Mouse (Mus musculus): ENCODE measurements at regions not wholly inside any gene's neighbourhood (a gene's known extent, or its start where the extent isn't known, plus 50 kb on each side); places are given as distances from the start of the nearest gene placed in this dataset.

- DNase-seq (ENCODE audit: low spot score in 2 of 2) = no peak
Measured at GRCm38 (mm10) chr14:25323542-25324484, 135.2 kb upstream of the Zmiz1 start.

DNA sequence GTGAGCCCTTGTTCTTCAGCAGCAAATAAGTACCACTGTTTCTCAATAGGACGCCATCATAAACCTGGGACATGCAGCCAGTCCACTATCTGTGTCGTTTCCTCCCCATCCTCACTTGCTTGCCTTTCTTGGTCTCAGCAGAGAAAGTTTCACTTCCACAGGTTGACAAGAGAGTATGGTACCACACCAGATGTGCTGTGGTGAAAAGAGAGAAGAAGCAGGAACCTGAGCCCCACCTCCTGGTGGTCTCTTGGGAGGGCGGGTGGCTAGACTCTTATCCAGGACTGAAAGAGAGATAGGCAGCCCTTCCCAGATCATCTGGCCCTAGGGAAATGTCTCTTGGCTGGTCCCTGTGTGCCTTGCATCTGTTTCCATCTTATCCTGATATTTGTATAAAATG lies 133.1 kb upstream of the Zmiz1 start:
- intact Hi-C loops (cut with DNase I) = no loop called here

More at GRCm38 (mm10) chr14:25323542-25324484, 135.2 kb upstream of the Zmiz1 start:
- intact Hi-C loops (cut with DNase I) = no loop called here

DNA sequence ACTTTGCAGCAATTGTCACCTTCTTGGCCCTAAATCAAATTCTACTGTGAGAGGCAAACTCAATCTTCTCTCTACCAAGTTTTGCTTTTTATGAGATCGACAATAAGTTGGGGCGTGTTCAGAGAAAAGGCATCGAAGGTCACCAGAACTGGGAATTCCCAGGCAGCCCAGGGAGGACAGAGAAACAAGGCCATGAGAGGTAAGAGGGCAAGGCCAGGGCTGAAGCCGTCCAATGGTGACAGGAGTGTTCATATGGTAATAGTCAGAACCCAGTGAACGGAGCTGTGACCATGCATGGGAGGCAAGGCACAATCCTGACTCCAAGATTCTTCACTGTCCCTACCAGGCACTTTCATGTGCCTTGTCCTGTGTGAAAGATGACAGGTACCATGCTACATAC lies 130.8 kb upstream of the Zmiz1 start:
- intact Hi-C loops (cut with DNase I) = no loop called here
- no peak for DNase-seq (ENCODE audit: low spot score in 2 of 2)

More for the DNA sequence above, 133.1 kb upstream of the Zmiz1 start:
- DNase-seq (ENCODE audit: low spot score in 2 of 2) = no peak

DNA sequence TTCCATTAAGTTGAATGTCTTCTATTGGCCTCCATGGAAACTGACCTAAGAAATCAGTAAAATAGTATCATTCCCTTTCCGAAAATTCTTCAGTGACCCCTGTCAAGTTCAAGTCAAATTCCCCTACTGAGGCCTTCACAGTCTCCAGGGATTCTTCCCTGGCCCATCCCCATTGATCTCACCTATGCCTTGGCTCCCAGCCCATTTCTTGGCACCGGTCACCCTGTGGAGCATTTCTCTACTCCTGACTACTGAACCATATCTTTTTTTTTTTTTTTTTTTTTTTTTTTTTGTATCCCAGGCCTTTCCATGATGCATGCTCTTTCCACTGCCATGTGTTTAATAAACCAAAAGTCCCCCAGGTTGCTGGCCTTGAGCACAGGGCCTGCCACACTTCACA lies 124.8 kb upstream of the Zmiz1 start:
- DNase-seq (ENCODE audit: low spot score in 2 of 2) = no peak
- intact Hi-C loops (cut with DNase I) = no loop called here

GRCm38 (mm10) chr14:25336875-25337274 lies 122.1 kb upstream of the Zmiz1 start:
- DNase-seq (ENCODE audit: low spot score in 2 of 2) = no peak
- intact Hi-C loops (cut with DNase I) = no loop called here

DNA sequence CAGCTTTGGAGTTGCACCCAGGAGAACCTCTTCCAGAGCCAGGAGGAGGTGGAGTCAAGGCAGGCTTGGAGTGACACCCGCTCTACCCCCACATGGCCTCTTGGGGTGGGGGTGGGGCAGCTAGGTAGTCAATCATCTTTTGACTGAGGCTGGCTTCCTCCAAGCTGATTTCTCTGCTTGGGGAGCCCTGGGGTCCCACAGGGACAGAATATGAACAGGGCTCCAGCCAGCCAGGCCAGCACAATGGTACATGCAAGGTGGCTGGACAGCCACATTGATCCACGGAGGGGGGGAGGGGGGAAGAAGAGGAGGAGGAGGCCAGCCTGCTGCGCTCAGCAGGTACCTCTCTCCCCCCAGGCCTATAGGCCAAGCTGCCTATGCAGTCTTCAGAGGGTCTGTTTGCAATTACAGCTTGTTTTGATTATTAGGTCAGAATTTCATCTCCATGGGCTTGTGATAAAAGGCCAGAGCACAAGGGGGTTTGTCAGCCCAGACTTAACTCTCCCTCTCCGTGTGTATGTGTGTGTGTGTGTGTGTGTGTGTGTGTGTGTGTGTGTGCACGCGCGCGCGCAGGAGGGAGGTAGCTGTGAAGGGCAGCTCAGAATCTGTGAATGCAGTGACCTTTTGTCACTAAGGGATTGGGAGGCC lies 120.5 kb upstream of the Zmiz1 start:
- intact Hi-C loops (cut with DNase I) = no loop called here
- no peak for DNase-seq (ENCODE audit: low spot score in 2 of 2)

DNA sequence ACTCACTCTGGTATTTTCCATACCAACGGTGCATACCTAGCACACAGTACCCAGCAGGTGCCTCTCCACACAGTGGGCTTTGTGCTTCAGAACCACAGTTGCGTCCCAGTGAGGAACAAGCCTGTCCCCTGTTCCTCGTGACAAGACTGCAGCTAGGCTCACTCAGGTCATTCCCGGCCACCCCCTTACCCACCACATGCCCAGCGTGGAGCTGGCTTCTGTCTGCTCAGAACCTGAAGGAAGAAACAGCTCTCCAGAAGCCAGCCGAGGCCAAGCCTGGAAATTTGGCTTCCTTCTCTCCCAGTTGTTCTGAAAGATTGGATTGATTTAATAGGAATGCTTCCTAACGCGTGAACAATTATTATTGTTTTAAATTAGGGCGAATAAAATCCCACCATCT lies 118.1 kb upstream of the Zmiz1 start:
- DNase-seq (ENCODE audit: low spot score in 2 of 2) = no peak
- intact Hi-C loops (cut with DNase I) = no loop called here

GRCm38 (mm10) chr14:25341848-25342427 lies 117.0 kb upstream of the Zmiz1 start:
- no peak for DNase-seq (ENCODE audit: low spot score in 2 of 2)
- intact Hi-C loops (cut with DNase I) = no loop called here

GRCm38 (mm10) chr14:25342865-25343565 lies 116.0 kb upstream of the Zmiz1 start:
- no peak for DNase-seq (ENCODE audit: low spot score in 2 of 2)
- intact Hi-C loops (cut with DNase I) = no loop called here

- intact Hi-C loops (cut with DNase I) = no loop called here
- DNase-seq (ENCODE audit: low spot score in 2 of 2) = no peak
Measured at GRCm38 (mm10) chr14:25345995-25346394, 113.0 kb upstream of the Zmiz1 start.

DNA sequence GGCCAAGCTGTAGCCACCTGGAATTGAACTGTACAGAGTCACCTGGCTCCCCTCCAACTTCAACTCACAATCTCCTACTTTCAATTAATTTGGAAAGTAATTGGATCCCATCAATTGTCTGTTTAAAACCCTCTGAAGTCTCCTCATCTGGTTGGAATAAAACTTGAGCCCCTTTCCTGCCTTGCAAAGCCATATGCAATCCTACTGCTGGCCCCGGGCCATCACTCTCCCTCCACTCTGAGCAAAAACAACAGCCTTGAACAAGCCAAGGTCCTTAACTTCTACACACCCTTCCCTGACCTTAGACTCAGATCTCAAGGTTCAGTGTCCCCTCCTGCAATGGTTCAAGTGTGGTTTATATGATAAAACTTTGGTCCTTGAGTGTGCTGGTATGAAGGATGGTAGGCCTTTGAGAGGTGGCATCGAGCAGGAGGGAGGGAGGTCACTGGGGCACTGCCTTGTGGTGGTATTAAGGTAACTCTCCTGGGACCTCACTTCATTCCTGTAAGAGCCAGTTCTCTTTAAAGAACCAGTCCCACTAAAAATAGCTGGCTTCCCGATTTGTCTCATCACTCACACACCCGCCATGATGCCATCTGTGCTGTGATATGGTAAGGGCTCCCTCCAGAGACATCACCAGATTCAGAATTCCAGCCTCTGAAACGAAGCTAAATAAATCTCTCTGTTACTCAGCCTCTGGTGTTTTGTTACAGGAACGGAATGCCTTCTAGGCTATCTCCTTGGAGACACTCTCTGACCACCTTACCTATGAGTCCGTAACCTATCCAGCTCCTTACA lies 112.0 kb upstream of the Zmiz1 start:
- peak; percentile 67 to 95 for DNase-seq (ENCODE audit: low spot score in 2 of 2)
- intact Hi-C loops (cut with DNase I) = no loop called here

DNA sequence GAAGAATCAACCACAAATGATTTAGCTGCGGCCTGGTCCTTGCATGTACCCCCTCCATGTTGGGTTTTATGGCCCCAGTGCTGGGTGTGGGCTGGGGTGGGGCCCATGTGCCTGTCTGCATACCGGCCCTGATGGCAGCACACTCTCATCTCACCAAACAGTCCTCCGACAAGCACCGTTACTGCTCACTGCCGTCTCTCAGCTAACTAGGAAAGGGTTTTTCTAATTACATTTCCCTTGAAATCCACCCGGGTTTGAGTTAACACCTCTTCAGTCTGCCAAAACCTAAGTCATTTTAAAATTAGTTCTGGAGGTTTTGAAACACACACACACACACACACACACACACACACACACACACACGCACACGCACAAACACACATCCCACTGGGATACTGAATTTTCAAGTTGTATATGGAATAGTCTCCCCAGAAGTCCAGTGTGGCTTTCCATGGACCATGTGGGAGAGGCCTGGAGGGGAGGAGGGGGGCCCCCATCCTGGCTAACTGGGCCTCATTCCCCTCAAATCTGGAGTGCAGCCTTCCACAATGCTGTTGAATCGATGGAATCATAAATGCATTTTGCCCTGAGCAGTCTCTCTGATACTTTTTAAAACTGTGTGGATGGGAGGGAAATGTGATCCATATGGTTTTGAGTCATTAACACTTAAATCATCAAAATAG lies 108.6 kb upstream of the Zmiz1 start:
- DNase-seq (ENCODE audit: low spot score in 2 of 2) = peak; percentile 41 to 78
- intact Hi-C loops (cut with DNase I) = no loop called here

- intact Hi-C loops (cut with DNase I) = no loop called here
- DNase-seq (ENCODE audit: low spot score in 2 of 2) = peak; percentile 20 to 38
Measured at GRCm38 (mm10) chr14:25353804-25354203, 105.2 kb upstream of the Zmiz1 start.

DNA sequence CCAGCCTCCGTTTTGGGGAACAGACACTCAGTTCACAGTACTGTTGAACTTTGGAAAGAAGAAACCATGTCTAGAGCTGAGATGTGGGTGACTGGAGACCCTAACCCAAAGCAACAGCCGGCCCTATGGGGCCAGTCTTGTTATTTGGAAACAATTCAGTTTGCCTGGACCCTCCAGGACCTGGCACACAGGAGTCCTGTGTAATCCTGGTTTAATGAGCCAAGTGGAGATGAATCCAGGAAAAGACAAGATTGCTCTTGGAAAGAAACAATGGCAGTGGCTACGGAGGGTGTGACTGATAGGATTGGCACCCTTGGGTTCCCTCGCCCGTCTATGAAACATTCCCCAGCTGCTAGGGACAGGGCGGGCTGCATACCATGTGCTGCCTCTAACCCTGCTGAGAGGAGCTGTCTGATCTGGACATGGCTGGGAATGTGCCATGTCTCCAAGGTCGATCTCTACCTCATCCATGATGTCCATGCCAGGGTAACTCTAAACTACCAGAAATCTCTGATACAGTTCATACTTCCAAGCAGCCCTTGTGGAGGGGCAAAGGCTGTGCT lies 104.6 kb upstream of the Zmiz1 start:
- DNase-seq (ENCODE audit: low spot score in 2 of 2) = no peak
- intact Hi-C loops (cut with DNase I) = no loop called here

GRCm38 (mm10) chr14:25357805-25358204 lies 101.2 kb upstream of the Zmiz1 start:
- DNase-seq (ENCODE audit: low spot score in 2 of 2) = no peak
- intact Hi-C loops (cut with DNase I) = no loop called here

DNA sequence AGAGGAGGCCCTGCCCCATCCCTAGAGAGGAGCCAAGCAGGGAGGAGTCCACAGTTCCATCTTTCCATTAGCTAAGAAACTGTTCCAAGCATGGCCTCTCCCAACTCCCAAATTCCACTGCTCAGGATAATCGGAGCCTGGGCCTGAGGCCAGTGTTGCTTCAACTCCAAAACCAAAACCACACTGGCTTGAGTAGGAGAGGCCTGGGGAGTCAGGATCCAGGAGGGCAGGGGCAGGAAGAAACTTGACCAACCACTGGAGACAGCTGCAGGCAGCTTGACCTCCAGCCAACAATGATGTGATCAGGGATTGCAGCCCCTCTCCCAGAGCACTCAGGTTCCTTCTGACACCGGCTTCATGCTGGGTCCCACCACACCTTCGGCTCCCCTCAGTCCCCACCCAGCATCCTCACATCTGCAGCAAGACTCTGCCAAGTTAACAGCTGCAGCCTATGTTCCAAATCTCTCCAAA lies 99.1 kb upstream of the Zmiz1 start:
- intact Hi-C loops (cut with DNase I) = loop anchor here (10.0 kb wide), 1 partner anchor 855 kb away; no protein-coding TSS in a partner anchor
- DNase-seq (ENCODE audit: low spot score in 2 of 2) = no peak

DNA sequence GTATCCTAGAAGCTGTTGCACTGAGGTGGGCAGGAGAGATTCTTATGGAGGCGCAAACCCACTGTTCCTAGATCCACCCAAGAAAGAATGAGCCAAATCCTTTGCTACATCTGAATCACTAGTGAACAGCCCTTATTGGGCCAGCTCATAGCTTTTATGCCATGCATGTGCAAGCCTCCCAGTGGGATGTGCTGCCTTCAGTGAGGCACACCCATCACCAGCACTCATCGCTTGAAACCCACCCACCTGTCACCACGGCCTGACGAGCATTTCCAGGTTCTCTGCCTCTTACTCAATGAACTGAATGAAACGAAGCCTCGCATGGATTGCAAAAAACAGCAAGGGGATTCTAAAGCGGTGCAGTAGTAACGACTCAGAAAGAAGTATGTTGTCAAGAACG lies 98.3 kb upstream of the Zmiz1 start:
- intact Hi-C loops (cut with DNase I) = loop anchor here (10.0 kb wide), 1 partner anchor 856 kb away; no protein-coding TSS in a partner anchor
- DNase-seq (ENCODE audit: low spot score in 2 of 2) = peak in 1 of 2 experiments; percentile 57

GRCm38 (mm10) chr14:25361129-25361528 lies 97.9 kb upstream of the Zmiz1 start:
- no peak for DNase-seq (ENCODE audit: low spot score in 2 of 2)
- intact Hi-C loops (cut with DNase I) = loop anchor here (10.0 kb wide), 1 partner anchor 856 kb away; no protein-coding TSS in a partner anchor

All from left cerebral cortex, postnatal 25 days (tissue).